Comparison of ENCODE assay signal across 10 mouse cellular contexts in genomic region chr5:123080041-123080440, GRCm38 (mm10). TPM values are rescaled to one million over a fixed set of nuclear protein-coding genes. Genes with fewer than 3 reads are reported as not detected.
A peak's percentile ranks its signal among the peaks of the same experiment; 100 is the strongest.
DNase-seq lines count a peak whose midpoint lies in the region; ATAC-seq lines count a peak whose summit lies in the region.
"Had no signal": no experiment of that assay in that cellular context is flagged by ENCODE, and none has a peak within 500 bp of the region (broad histone marks: within the 10 kb centered on the region; RNA-seq: fewer than 3 reads in every experiment).

No protein-coding gene starts in this region.

- WGBS in forebrain, embryonic 10.5 days = 83% methylated on average over 8 of the region's 8 CpGs
- WGBS in forebrain, embryonic 13.5 days = 90% methylated on average over 8 of the region's 8 CpGs
- WGBS in lung, embryonic 16.5 days = 43% methylated on average over 8 of the region's 8 CpGs
- 13% methylated on average over 8 of the region's 8 CpGs for WGBS in kidney, embryonic 14.5 days
- WGBS in macrophage (ENCODE audit: missing documents) = 11% methylated on average over 8 of the region's 8 CpGs

- peaks cover 3% of the 10 kb centered on the region; the same call in 1 of the 2 replicates for H3K9me3 ChIP-seq in forebrain, embryonic 10.5 days
- H3K9me3 ChIP-seq in forebrain, embryonic 13.5 days (replicated peaks) = no peaks in the 10 kb centered on the region; the same call in 1 of the 2 replicates
- peaks cover 4% of the 10 kb centered on the region for H3K9me3 ChIP-seq in lung, embryonic 16.5 days (ENCODE audit: control insufficient read depth, low read length)
- peaks cover 3% of the 10 kb centered on the region; the same call in 1 of the 2 replicates for H3K9me3 ChIP-seq in kidney, embryonic 14.5 days (ENCODE audit: control insufficient read depth, low read length)

- H3K27ac ChIP-seq in forebrain, embryonic 10.5 days = 0 out of 2 replicates have a peak overlapping the region, but pooled peaks have one; percentile 3
- no peak overlapping the region for H3K27ac ChIP-seq in forebrain, embryonic 13.5 days
- peak overlapping the region; percentile 66; the same call in 1 of the 2 replicates for H3K27ac ChIP-seq in lung, embryonic 16.5 days (ENCODE audit: low read length)
- peak overlapping the region; percentile 44; the same call in 1 of the 2 replicates for H3K27ac ChIP-seq in kidney, embryonic 14.5 days (ENCODE audit: low read depth, low read length)
- peak overlapping the region; percentile 54 for H3K27ac ChIP-seq in macrophage

- H3K4me2 ChIP-seq in forebrain, embryonic 13.5 days = no peak overlapping the region
- 0 out of 2 replicates have a peak overlapping the region, but pooled peaks have one; percentile 4 for H3K4me2 ChIP-seq in lung, embryonic 16.5 days (ENCODE audit: low read depth, low read length)
- 0 out of 2 replicates have a peak overlapping the region, but pooled peaks have one; percentile 8 for H3K4me2 ChIP-seq in kidney, embryonic 14.5 days (replicated peaks; ENCODE audit: low read depth, low read length)

- ATAC-seq in forebrain, embryonic 13.5 days = no peak
- ATAC-seq in lung, embryonic 16.5 days (ENCODE audit: low read depth) = no peak
- ATAC-seq in kidney, embryonic 14.5 days (ENCODE audit: low FRiP score, low TSS enrichment) = no peak

- intact Hi-C loops in left cerebral cortex, postnatal 4 days (cut with DNase I) = no loop called here
- intact Hi-C loops in left cerebral cortex, postnatal 10 days (cut with DNase I) = no loop called here

- no peak for DNase-seq in forebrain, embryonic 10.5 days (ENCODE audit: extremely low spot score, low spot score)
- no peak for DNase-seq in lung, postnatal 10 days
- no peak for DNase-seq in left cerebral cortex, postnatal 4 days
- DNase-seq in left cerebral cortex, postnatal 10 days (ENCODE audit: extremely low spot score in 1 of 2, low spot score in 2 of 2) = no peak
- DNase-seq: thymus, adult 18-20 months had no signal

- peaks cover 10% of the 10 kb centered on the region for H3K27me3 ChIP-seq in forebrain, embryonic 10.5 days (ENCODE audit: poor library complexity, severe bottlenecking)
- peaks cover 3% of the 10 kb centered on the region; the same call in 1 of the 2 replicates for H3K27me3 ChIP-seq in forebrain, embryonic 13.5 days
- H3K27me3 ChIP-seq in lung, embryonic 16.5 days (ENCODE audit: control insufficient read depth, insufficient read depth, low read depth, low read length) = no peaks in the 10 kb centered on the region
- H3K27me3 ChIP-seq in kidney, embryonic 14.5 days (ENCODE audit: control insufficient read depth, insufficient read depth, low read length) = no peaks in the 10 kb centered on the region

- H3K9ac ChIP-seq in forebrain, embryonic 13.5 days = no peak overlapping the region
- 0 out of 2 replicates have a peak overlapping the region, but pooled peaks have one; percentile 19 for H3K9ac ChIP-seq in lung, embryonic 16.5 days (ENCODE audit: low read length)
- H3K9ac ChIP-seq in kidney, embryonic 14.5 days (ENCODE audit: low read depth, low read length) = no peak overlapping the region

- H3K36me3 ChIP-seq in forebrain, embryonic 10.5 days (replicated peaks) = no peaks in the 10 kb centered on the region
- no peaks in the 10 kb centered on the region for H3K36me3 ChIP-seq in forebrain, embryonic 13.5 days (ENCODE audit: poor library complexity, severe bottlenecking)
- H3K36me3 ChIP-seq in lung, embryonic 16.5 days (ENCODE audit: control insufficient read depth, insufficient read depth, low read length) = no peaks in the 10 kb centered on the region
- no peaks in the 10 kb centered on the region for H3K36me3 ChIP-seq in kidney, embryonic 14.5 days (ENCODE audit: control insufficient read depth, insufficient read depth, low read length)
- H3K36me3 ChIP-seq in macrophage (ENCODE audit: inconsistent target) = no peaks in the 10 kb centered on the region

- no peak overlapping the region for H3K4me3 ChIP-seq in forebrain, embryonic 10.5 days
- H3K4me3 ChIP-seq in forebrain, embryonic 13.5 days = no peak overlapping the region
- no peak overlapping the region for H3K4me3 ChIP-seq in lung, embryonic 16.5 days (ENCODE audit: low read length)
- no peak overlapping the region for H3K4me3 ChIP-seq in kidney, embryonic 14.5 days (ENCODE audit: low read length)
- H3K4me3 ChIP-seq in macrophage (ENCODE audit: inconsistent target) = no peak overlapping the region; the same call in 1 of the 2 replicates

- H3K79me2 ChIP-seq in macrophage (ENCODE audit: inconsistent target) = peaks cover 13% of the 10 kb centered on the region; the same call in 1 of the 2 replicates

- peaks cover 27% of the 10 kb centered on the region for H3K4me1 ChIP-seq in forebrain, embryonic 10.5 days
- peaks cover 24% of the 10 kb centered on the region for H3K4me1 ChIP-seq in forebrain, embryonic 13.5 days
- peaks cover 19% of the 10 kb centered on the region for H3K4me1 ChIP-seq in lung, embryonic 16.5 days (replicated peaks; ENCODE audit: control insufficient read depth, insufficient read depth, low read length)
- H3K4me1 ChIP-seq in kidney, embryonic 14.5 days (ENCODE audit: control insufficient read depth, insufficient read depth, low read length) = peaks cover 20% of the 10 kb centered on the region

RNA-seq across cellular contexts. Expression of gene Tmem120b, which starts 11.8 kb away (rescaled TPM):
- 8.3 and 10.4 TPM in 2 replicates for polyA plus RNA-seq in forebrain, embryonic 10.5 days (2016; fragmentation: Nextera tagmentation; extraction: Ambion mirVana)
- 10.9 and 11.0 TPM in 2 replicates for polyA plus RNA-seq in forebrain, embryonic 13.5 days (2015; fragmentation: Nextera tagmentation; extraction: Ambion mirVana)
- 12.4 and 14.5 TPM in 2 replicates for polyA plus RNA-seq in lung, embryonic 16.5 days (2015; fragmentation: Nextera tagmentation; extraction: Ambion mirVana)
- polyA plus RNA-seq in kidney, embryonic 14.5 days (2014; fragmentation: Nextera tagmentation; extraction: Ambion mirVana) = 12.0 and 13.1 TPM in 2 replicates
- total RNA-seq in macrophage (2018; cell fraction: chromatin; rRNA removed) = 10 to 100 TPM in 22 of 26 experiments, 1 to 10 TPM in 4; 7.3 to 56.2 (median 16.3) TPM
- 1 to 10 TPM; 2.4 to 6.0 (median 3.9) TPM for total RNA-seq in macrophage (2018; cell fraction: cytosol; rRNA removed)
- total RNA-seq in macrophage (2018; cell fraction: nucleus; rRNA removed) = 10 to 100 TPM in 16 of 26 experiments, 1 to 10 TPM in 10; 5.4 to 27.9 (median 11.3) TPM
- polyA plus RNA-seq in macrophage (2018) = 4.5 to 7.4 TPM (median 5.4 TPM) in 3 replicates
- total RNA-seq in left cerebral cortex, postnatal 4 days (2021) = 10 to 100 TPM; 25.0 to 28.6 TPM
- 10 to 100 TPM; 19.5 to 23.2 TPM for total RNA-seq in left cerebral cortex, postnatal 10 days (2021)

RNA-seq across cellular contexts. Expression of gene Morn3, which starts 33.2 kb away (rescaled TPM):
- polyA plus RNA-seq in forebrain, embryonic 10.5 days (2016; fragmentation: Nextera tagmentation; extraction: Ambion mirVana) = 0.26 and 0.33 TPM in 2 replicates
- 0.79 and 1.1 TPM in 2 replicates for polyA plus RNA-seq in forebrain, embryonic 13.5 days (2015; fragmentation: Nextera tagmentation; extraction: Ambion mirVana)
- polyA plus RNA-seq in lung, embryonic 16.5 days (2015; fragmentation: Nextera tagmentation; extraction: Ambion mirVana) = 3.9 and 7.4 TPM in 2 replicates
- polyA plus RNA-seq in kidney, embryonic 14.5 days (2014; fragmentation: Nextera tagmentation; extraction: Ambion mirVana) = 1.3 and 1.7 TPM in 2 replicates
- not detected for total RNA-seq in macrophage (2018; cell fraction: chromatin; rRNA removed)
- total RNA-seq in macrophage (2018; cell fraction: cytosol; rRNA removed) = not detected
- not detected for total RNA-seq in macrophage (2018; cell fraction: nucleus; rRNA removed)
- polyA plus RNA-seq in macrophage (2018) = not detected in 3 replicates
- not detected for total RNA-seq in left cerebral cortex, postnatal 4 days (2021)
- not detected for total RNA-seq in left cerebral cortex, postnatal 10 days (2021)
- polyA plus RNA-seq: C2C12 had no signal

RNA-seq across cellular contexts. Expression of gene Rhof, which starts 52.5 kb away (rescaled TPM):
- 1.2 and 1.5 TPM in 2 replicates for polyA plus RNA-seq in forebrain, embryonic 10.5 days (2016; fragmentation: Nextera tagmentation; extraction: Ambion mirVana)
- polyA plus RNA-seq in forebrain, embryonic 13.5 days (2015; fragmentation: Nextera tagmentation; extraction: Ambion mirVana) = 4.3 and 5.0 TPM in 2 replicates
- 5.3 and 5.6 TPM in 2 replicates for polyA plus RNA-seq in lung, embryonic 16.5 days (2015; fragmentation: Nextera tagmentation; extraction: Ambion mirVana)
- polyA plus RNA-seq in kidney, embryonic 14.5 days (2014; fragmentation: Nextera tagmentation; extraction: Ambion mirVana) = 2.0 and 3.2 TPM in 2 replicates
- total RNA-seq in macrophage (2018; cell fraction: chromatin; rRNA removed) = 10 to 100 TPM in 11 of 26 experiments, 1 to 10 TPM in 11, under 1 TPM in 4; 0.31 to 73.6 (median 4.6) TPM
- total RNA-seq in macrophage (2018; cell fraction: cytosol; rRNA removed) = 10 to 100 TPM in 8 of 26 experiments, 1 to 10 TPM in 18; 1.3 to 29.5 (median 2.6) TPM
- total RNA-seq in macrophage (2018; cell fraction: nucleus; rRNA removed) = 10 to 100 TPM in 13 of 26 experiments, 1 to 10 TPM in 13; 1.2 to 19.8 (median 9.8) TPM
- 0.73 to 1.9 TPM (median 0.77 TPM) in 3 replicates for polyA plus RNA-seq in macrophage (2018)
- 10 to 100 TPM; 44.0 to 48.8 TPM for total RNA-seq in left cerebral cortex, postnatal 4 days (2021)
- 10 to 100 TPM; 56.0 to 56.7 TPM for total RNA-seq in left cerebral cortex, postnatal 10 days (2021)
